Mouse (Mus musculus): ENCODE results near the gene Fam98c. TPM values are rescaled to one million over a fixed set of nuclear protein-coding genes. Genes with fewer than 3 reads are reported as not detected.
A peak's percentile ranks its signal among the peaks of the same experiment; 100 is the strongest.

The Fam98c gene
- polyA plus RNA-seq, 1 experiment from 2014 or later = 10.8 TPM

GRCm38 (mm10) chr7:29168121-29168695 is 12.2 kb upstream of the Fam98c start:
- peaks cover 9% of the 10 kb centered on the region for H3K4me1 ChIP-seq (ENCODE audit: control insufficient read depth, insufficient read depth, low read length)
- no peak overlapping the region for H3K27ac ChIP-seq (replicated peaks; ENCODE audit: low read depth, low read length)
- DNase-seq (ENCODE audit: low spot score) (no peak), ATAC-seq (replicated peaks; ENCODE audit: insufficient number of reproducible peaks, low FRiP score, low TSS enrichment, low read depth) (no peak)
- peak overlapping the region; percentile 55 for H3K9ac ChIP-seq (replicated peaks; ENCODE audit: low read length)
- peak overlapping the region; percentile 49 for H3K4me3 ChIP-seq (ENCODE audit: low read depth, low read length)
- no peaks in the 10 kb centered on the region for H3K9me3 ChIP-seq (replicated peaks; ENCODE audit: control insufficient read depth, low read length)
- no peaks in the 10 kb centered on the region; the same call in 1 of the 2 replicates for H3K36me3 ChIP-seq (replicated peaks; ENCODE audit: control insufficient read depth, insufficient read depth, low read depth, low read length)
- 4% methylated on average over 10 of the region's 10 CpGs for WGBS
- peak overlapping the region; percentile 48 for H3K4me2 ChIP-seq (ENCODE audit: low read depth, low read length)
- H3K27me3 ChIP-seq (ENCODE audit: control insufficient read depth, insufficient read depth, low read length) = peaks cover 23% of the 10 kb centered on the region

DNA sequence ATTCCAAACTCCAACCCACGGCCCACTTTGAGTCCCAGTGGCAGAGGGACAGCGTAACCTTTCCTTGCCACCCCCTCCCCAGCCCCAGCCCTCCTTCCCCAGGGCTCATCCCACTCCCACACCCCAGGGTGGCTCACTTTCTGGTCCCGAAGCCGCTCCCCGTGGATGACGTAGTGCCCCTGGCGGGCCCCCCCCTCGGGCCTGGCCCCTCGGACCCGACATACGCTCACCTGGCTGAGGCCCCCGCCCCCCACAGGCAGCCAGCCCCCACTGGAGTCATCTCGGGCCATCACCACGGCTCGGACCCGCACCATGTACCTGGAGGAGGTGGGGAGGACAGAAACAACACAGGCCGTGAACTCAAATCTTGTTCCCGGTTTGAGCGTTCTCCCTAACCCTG is 11.6 kb upstream of the Fam98c start:
- no peaks in the 10 kb centered on the region for H3K36me3 ChIP-seq (replicated peaks; ENCODE audit: control insufficient read depth, insufficient read depth, low read depth, low read length)
- H3K4me2 ChIP-seq (ENCODE audit: low read depth, low read length) = peak overlapping the region; percentile 48
- H3K9ac ChIP-seq (replicated peaks; ENCODE audit: low read length) = no peak overlapping the region
- ATAC-seq (replicated peaks; ENCODE audit: insufficient number of reproducible peaks, low FRiP score, low TSS enrichment, low read depth) = no peak
- peak overlapping the region; percentile 49; the same call in 1 of the 2 replicates for H3K4me3 ChIP-seq (ENCODE audit: low read depth, low read length)
- no peaks in the 10 kb centered on the region for H3K9me3 ChIP-seq (replicated peaks; ENCODE audit: control insufficient read depth, low read length)
- peaks cover 9% of the 10 kb centered on the region for H3K4me1 ChIP-seq (ENCODE audit: control insufficient read depth, insufficient read depth, low read length)
- peaks cover 18% of the 10 kb centered on the region for H3K27me3 ChIP-seq (ENCODE audit: control insufficient read depth, insufficient read depth, low read length)
- H3K27ac ChIP-seq (replicated peaks; ENCODE audit: low read depth, low read length) = no peak overlapping the region
- WGBS = 12% methylated on average over 19 of the region's 19 CpGs
- DNase-seq (ENCODE audit: low spot score) = no peak

GRCm38 (mm10) chr7:29162750-29163525 is 6.9 kb upstream of the Fam98c start:
- 17% methylated on average over 9 of the region's 9 CpGs for WGBS
- H3K4me3 ChIP-seq (ENCODE audit: low read depth, low read length) = no peak overlapping the region
- DNase-seq (ENCODE audit: low spot score) = peak; percentile 65
- no peaks in the 10 kb centered on the region for H3K36me3 ChIP-seq (replicated peaks; ENCODE audit: control insufficient read depth, insufficient read depth, low read depth, low read length)
- H3K27ac ChIP-seq (replicated peaks; ENCODE audit: low read depth, low read length) = no peak overlapping the region
- peaks cover 6% of the 10 kb centered on the region for H3K27me3 ChIP-seq (ENCODE audit: control insufficient read depth, insufficient read depth, low read length)
- no peak overlapping the region; the same call in 1 of the 2 replicates for H3K4me2 ChIP-seq (ENCODE audit: low read depth, low read length)
- H3K9me3 ChIP-seq (replicated peaks; ENCODE audit: control insufficient read depth, low read length) = no peaks in the 10 kb centered on the region
- no peak overlapping the region for H3K9ac ChIP-seq (replicated peaks; ENCODE audit: low read length)
- H3K4me1 ChIP-seq (ENCODE audit: control insufficient read depth, insufficient read depth, low read length) = no peaks in the 10 kb centered on the region
- peak; percentile 24; the same call in 1 of the 2 replicates for ATAC-seq (replicated peaks; ENCODE audit: insufficient number of reproducible peaks, low FRiP score, low TSS enrichment, low read depth)

DNA sequence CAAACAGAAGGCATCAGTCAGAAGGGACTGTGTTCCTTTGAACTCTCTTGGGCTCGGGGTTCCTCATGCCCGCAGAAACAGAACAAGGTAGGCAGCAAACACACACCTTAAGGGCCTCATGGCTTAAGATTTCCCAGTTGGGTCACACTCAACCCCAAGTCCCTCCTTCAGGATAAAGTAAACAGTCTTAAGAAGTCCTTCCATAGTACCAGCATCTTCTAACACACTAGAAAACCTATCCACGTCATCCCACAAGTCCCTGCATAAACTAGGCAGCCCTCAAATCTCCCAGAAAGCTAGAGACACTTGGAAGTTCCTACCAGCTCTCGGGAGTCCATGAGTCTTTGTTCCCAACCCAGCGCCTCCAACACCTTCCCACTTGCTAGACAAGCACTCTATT is 6.3 kb upstream of the Fam98c start:
- no peak for ATAC-seq (replicated peaks; ENCODE audit: insufficient number of reproducible peaks, low FRiP score, low TSS enrichment, low read depth)
- H3K27me3 ChIP-seq (ENCODE audit: control insufficient read depth, insufficient read depth, low read length) = 0 out of 2 replicates have a peak, but pooled peaks cover 3% of the 10 kb centered on the region
- H3K27ac ChIP-seq (replicated peaks; ENCODE audit: low read depth, low read length) = no peak overlapping the region
- no peaks in the 10 kb centered on the region for H3K9me3 ChIP-seq (replicated peaks; ENCODE audit: control insufficient read depth, low read length)
- H3K4me1 ChIP-seq (ENCODE audit: control insufficient read depth, insufficient read depth, low read length) = no peaks in the 10 kb centered on the region
- no peak overlapping the region for H3K4me3 ChIP-seq (ENCODE audit: low read depth, low read length)
- 74% methylated on average over 5 of the region's 5 CpGs for WGBS
- no peak for DNase-seq (ENCODE audit: low spot score)
- no peak overlapping the region for H3K9ac ChIP-seq (replicated peaks; ENCODE audit: low read length)
- no peaks in the 10 kb centered on the region for H3K36me3 ChIP-seq (replicated peaks; ENCODE audit: control insufficient read depth, insufficient read depth, low read depth, low read length)
- no peak overlapping the region for H3K4me2 ChIP-seq (ENCODE audit: low read depth, low read length)

DNA sequence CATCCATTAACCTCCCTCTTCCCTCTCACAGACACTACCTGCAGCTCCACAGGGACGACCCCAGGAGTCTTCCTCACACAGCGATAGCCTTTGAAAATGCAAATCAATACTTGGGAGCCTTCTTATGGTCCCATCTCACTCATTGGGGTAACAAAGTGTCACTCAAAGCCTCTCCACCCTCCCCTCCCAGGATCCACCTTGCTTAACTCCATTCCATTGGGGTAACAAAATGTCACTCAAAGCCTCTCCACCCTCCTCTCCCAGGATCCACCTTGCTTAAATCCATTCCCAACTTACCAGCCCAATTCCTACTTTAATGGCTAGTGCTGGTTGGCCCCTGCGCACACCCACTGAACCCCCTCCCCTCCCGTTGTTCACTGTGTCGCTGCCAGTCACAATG is 2.2 kb upstream of the Fam98c start:
- H3K27ac ChIP-seq (replicated peaks; ENCODE audit: low read depth, low read length) = no peak overlapping the region
- WGBS = 1% methylated on average over 5 of the region's 5 CpGs
- ATAC-seq (replicated peaks; ENCODE audit: insufficient number of reproducible peaks, low FRiP score, low TSS enrichment, low read depth) (no peak), DNase-seq (ENCODE audit: low spot score) (no peak)
- H3K36me3 ChIP-seq (replicated peaks; ENCODE audit: control insufficient read depth, insufficient read depth, low read depth, low read length) = no peaks in the 10 kb centered on the region
- no peaks in the 10 kb centered on the region for H3K4me1 ChIP-seq (ENCODE audit: control insufficient read depth, insufficient read depth, low read length)
- H3K27me3 ChIP-seq (ENCODE audit: control insufficient read depth, insufficient read depth, low read length) = 0 out of 2 replicates have a peak, but pooled peaks cover 3% of the 10 kb centered on the region
- no peaks in the 10 kb centered on the region for H3K9me3 ChIP-seq (replicated peaks; ENCODE audit: control insufficient read depth, low read length)
- no peak overlapping the region for H3K4me3 ChIP-seq (ENCODE audit: low read depth, low read length)
- H3K9ac ChIP-seq (replicated peaks; ENCODE audit: low read length) = no peak overlapping the region
- no peak overlapping the region for H3K4me2 ChIP-seq (ENCODE audit: low read depth, low read length)

DNA sequence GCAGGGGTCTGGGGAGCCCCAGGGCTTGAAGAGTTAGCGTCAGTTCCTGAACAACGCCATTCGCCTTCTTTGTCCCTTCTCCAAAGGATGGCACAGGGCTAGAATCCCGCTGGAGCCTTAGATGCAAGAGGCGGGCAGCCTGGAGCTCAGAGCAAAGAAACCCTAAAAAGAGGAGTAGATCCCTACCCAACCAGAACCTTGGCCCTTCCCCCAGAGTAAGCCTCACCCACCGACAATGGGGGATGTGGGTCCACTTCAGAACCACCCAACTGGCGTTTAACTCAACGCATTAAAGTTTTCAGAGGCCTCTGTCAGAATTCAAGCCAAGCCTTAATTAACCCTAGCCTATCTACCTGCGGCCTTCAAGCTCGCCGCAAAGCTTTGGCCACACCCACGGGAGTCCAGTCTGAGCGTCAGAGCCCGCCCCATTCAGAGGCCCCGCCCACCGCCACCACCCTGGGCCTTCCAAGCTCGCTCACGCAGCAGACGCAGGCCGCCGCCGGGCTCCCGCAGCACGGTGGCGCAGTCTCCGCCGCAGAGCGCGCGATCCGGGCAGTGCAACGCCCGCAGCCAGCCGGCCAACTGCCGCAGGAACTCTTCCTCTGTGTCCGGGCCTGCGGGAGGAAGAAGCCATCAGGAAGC is 717 bp downstream of the Fam98c start:
- no peaks in the 10 kb centered on the region for H3K9me3 ChIP-seq (replicated peaks; ENCODE audit: control insufficient read depth, low read length)
- no peaks in the 10 kb centered on the region for H3K36me3 ChIP-seq (replicated peaks; ENCODE audit: control insufficient read depth, insufficient read depth, low read depth, low read length)
- peak overlapping the region; percentile 65 for H3K9ac ChIP-seq (replicated peaks; ENCODE audit: low read length)
- 6% methylated on average over 37 of the region's 37 CpGs for WGBS
- H3K4me2 ChIP-seq (ENCODE audit: low read depth, low read length) = peak overlapping the region; percentile 96
- H3K27ac ChIP-seq (replicated peaks; ENCODE audit: low read depth, low read length) = peak overlapping the region; percentile 71
- H3K4me3 ChIP-seq (ENCODE audit: low read depth, low read length) = peak overlapping the region; percentile 73
- no peaks in the 10 kb centered on the region for H3K4me1 ChIP-seq (ENCODE audit: control insufficient read depth, insufficient read depth, low read length)
- ATAC-seq (replicated peaks; ENCODE audit: insufficient number of reproducible peaks, low FRiP score, low TSS enrichment, low read depth) (peak; percentile 77), DNase-seq (ENCODE audit: low spot score) (peak; percentile 88)
- 0 out of 2 replicates have a peak, but pooled peaks cover 3% of the 10 kb centered on the region for H3K27me3 ChIP-seq (ENCODE audit: control insufficient read depth, insufficient read depth, low read length)

DNA sequence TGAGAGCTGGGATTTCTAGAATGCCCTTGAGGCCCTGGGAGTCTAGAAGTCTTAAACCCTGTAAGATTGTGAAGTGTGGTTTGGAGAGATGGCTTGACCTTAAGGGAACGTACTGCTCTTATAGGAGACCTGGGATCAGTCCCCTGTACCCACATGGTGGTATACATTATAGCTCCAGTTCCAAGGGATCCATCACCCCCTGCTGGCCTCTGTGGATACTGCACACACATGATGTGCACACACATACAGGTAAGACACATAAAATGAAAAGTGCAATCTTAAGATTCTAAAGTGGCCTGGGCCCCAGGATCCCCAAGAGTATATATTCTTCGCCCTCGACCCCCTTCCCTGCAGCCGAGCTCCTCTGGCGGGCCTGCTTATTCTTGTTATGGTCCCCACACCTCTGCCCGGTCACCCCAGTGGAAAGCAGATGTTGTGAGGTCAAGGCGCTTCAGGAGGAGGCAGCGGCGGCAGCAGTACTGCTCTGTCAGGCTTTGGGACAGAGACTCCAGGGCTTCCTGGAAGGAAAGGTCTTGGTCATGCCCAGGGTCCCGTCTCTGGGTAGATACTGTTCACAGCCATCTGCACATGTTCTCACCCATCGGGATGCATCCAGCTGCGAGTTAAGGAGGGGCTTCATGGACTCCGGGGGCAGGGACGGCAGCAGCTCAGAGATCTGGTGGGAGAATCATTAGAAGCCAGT is 1.9 kb downstream of the Fam98c start:
- Histone ChIP-seq H3K4me2 (ENCODE audit: low read depth, low read length) (no peak overlapping the region), H3K27ac (replicated peaks; ENCODE audit: low read depth, low read length) (no peak overlapping the region), H3K27me3 (ENCODE audit: control insufficient read depth, insufficient read depth, low read length) (0 out of 2 replicates have a peak, but pooled peaks cover under 1% of the 10 kb centered on the region), H3K9me3 (replicated peaks; ENCODE audit: control insufficient read depth, low read length) (no peaks in the 10 kb centered on the region), H3K36me3 (replicated peaks; ENCODE audit: control insufficient read depth, insufficient read depth, low read depth, low read length) (no peaks in the 10 kb centered on the region), H3K4me1 (ENCODE audit: control insufficient read depth, insufficient read depth, low read length) (no peaks in the 10 kb centered on the region), H3K9ac (replicated peaks; ENCODE audit: low read length) (no peak overlapping the region), H3K4me3 (ENCODE audit: low read depth, low read length) (no peak overlapping the region)
- WGBS = 95% methylated on average over 14 of the region's 14 CpGs
- DNase-seq (ENCODE audit: low spot score) (no peak), ATAC-seq (replicated peaks; ENCODE audit: insufficient number of reproducible peaks, low FRiP score, low TSS enrichment, low read depth) (no peak)

All from embryonic facial prominence, embryonic 11.5 days (tissue).